Mouse (Mus musculus) embryonic fibroblast, embryonic 13.5 days (primary cell): ENCODE results near the gene Gyg.

Experiments used
- CTCF ChIP-seq: IDR thresholded peaks from 2 replicates; pipeline ENCODE4 v1.5.1; 2011; ENCODE audit warnings: mild to moderate bottlenecking, control low read depth, low read length, moderate library complexity, borderline replicate concordance; ENCODE audit not compliant: insufficient read depth
- POLR2A ChIP-seq: IDR thresholded peaks from 2 replicates; pipeline ENCODE4 v1.6.1; 2011; ENCODE audit warnings: low read depth, mild to moderate bottlenecking, control low read depth, low read length, moderate library complexity

GRCm38 (mm10) chr3:20119044-20119591 lies 36.0 kb downstream of the Gyg start:
- TF ChIP-seq CTCF (no peak), POLR2A (no peak)
